Mouse (Mus musculus) CH12.LX (cell line): ENCODE data around the gene Zfp748. TPM values are rescaled to one million over a fixed set of nuclear protein-coding genes. Genes with fewer than 3 reads are reported as not detected.

Source experiments
- DNase-seq: peaks from one replicate; pipeline ENCODE4 v3.0.0-alpha.2; 2013; ENCODE audit errors: extremely low read depth
- H3K27ac ChIP-seq: 2 replicates; pipeline ENCODE4 v1.5.1; 2012; ENCODE audit warnings: low read depth, mild to moderate bottlenecking, control low read depth, moderate library complexity; ENCODE audit not compliant: insufficient read depth
- H3K27me3 ChIP-seq: replicated peaks from 2 replicates; pipeline ENCODE3; 2012; ENCODE audit warnings: inconsistent platforms
- H3K36me3 ChIP-seq, 2 experiments: replicated peaks in 1 of 2; 2 replicates each; pipeline versions ENCODE3 to v1.6.1; 2012; ENCODE audit warnings: inconsistent platforms in 1 of 2, low read length in 1 of 2, mild to moderate bottlenecking in 1 of 2, mixed read lengths in 1 of 2, moderate library complexity in 1 of 2; ENCODE audit not compliant: control insufficient read depth in 1 of 2, insufficient read depth in 1 of 2
- H3K4me1 ChIP-seq, 2 experiments: 2 replicates each; pipeline ENCODE4 v1.6.1; 2012; ENCODE audit warnings: inconsistent platforms in 1 of 2, moderate library complexity in 1 of 2; ENCODE audit not compliant: insufficient read depth in 2 of 2, control insufficient read depth in 1 of 2
- H3K4me2 ChIP-seq: 2 replicates; pipeline ENCODE4 v1.6.1; 2012; ENCODE audit warnings: low read depth, mild to moderate bottlenecking, control low read depth; ENCODE audit not compliant: poor library complexity, insufficient read depth, severe bottlenecking
- H3K4me3 ChIP-seq, 3 experiments: fragments of 150-350 bp in 1 of 3; sonication (generic) in 1 of 3; replicated peaks in 1 of 3; 2 replicates each; pipeline versions ENCODE3 to v1.5.1; 2011 to 2012; ENCODE audit warnings: low read depth in 2 of 3, low read length in 2 of 3, mild to moderate bottlenecking in 2 of 3, moderate library complexity in 2 of 3, control low read depth in 1 of 3, improper control_type of control experiment in 1 of 3, inconsistent platforms in 1 of 3, mixed read lengths in 1 of 3; ENCODE audit not compliant: poor library complexity in 1 of 3
- H3K79me2 ChIP-seq: replicated peaks from 2 replicates; pipeline ENCODE4 v1.6.1; 2012; ENCODE audit warnings: mild to moderate bottlenecking, moderate library complexity; ENCODE audit not compliant: control insufficient read depth, poor library complexity, insufficient read depth, severe bottlenecking; ENCODE audit errors: extremely low read depth
- H3K9ac ChIP-seq: 2 replicates; pipeline ENCODE4 v1.6.1; 2012; ENCODE audit warnings: low read depth, mild to moderate bottlenecking, control low read depth, moderate library complexity; ENCODE audit not compliant: insufficient read depth
- H3K9me3 ChIP-seq: replicated peaks from 2 replicates; pipeline ENCODE3; 2012; ENCODE audit warnings: low read length, inconsistent platforms, mixed read lengths
- BHLHE40 ChIP-seq: IDR thresholded peaks from 2 replicates; pipeline ENCODE4 v1.6.1; 2011; ENCODE audit warnings: mild to moderate bottlenecking, low read depth, low read length, improper control_type of control experiment
- CTCF ChIP-seq, 2 experiments: IDR thresholded peaks in 1 of 2; conservative IDR thresholded peaks in 1 of 2; 2 replicates each; pipeline ENCODE4 v1.5.1; 2011 to 2012; ENCODE audit warnings: low read depth in 2 of 2, low read length in 2 of 2, improper control_type of control experiment in 1 of 2, inconsistent platforms in 1 of 2, mild to moderate bottlenecking in 1 of 2, moderate library complexity in 1 of 2
- ELF1 ChIP-seq: IDR thresholded peaks from 2 replicates; pipeline ENCODE4 v1.6.1; 2014; ENCODE audit warnings: low read depth, mild to moderate bottlenecking, inconsistent platforms, low read length, improper control_type of control experiment
- EP300 ChIP-seq: IDR thresholded peaks from 2 replicates; pipeline ENCODE4 v1.6.1; 2011; ENCODE audit warnings: low read length, improper control_type of control experiment
- ETS1 ChIP-seq: conservative IDR thresholded peaks from 2 replicates; pipeline ENCODE4 v1.6.1; 2012; ENCODE audit warnings: low read depth, mild to moderate bottlenecking, inconsistent platforms, low read length, improper control_type of control experiment, moderate library complexity
- GABPA ChIP-seq: IDR thresholded peaks from 2 replicates; pipeline ENCODE4 v1.6.1; 2012; ENCODE audit warnings: low read depth, low read length, improper control_type of control experiment, inconsistent platforms; ENCODE audit not compliant: insufficient replicate concordance
- HCFC1 ChIP-seq: IDR thresholded peaks from 2 replicates; pipeline ENCODE4 v1.6.1; 2012; ENCODE audit warnings: low read depth, mild to moderate bottlenecking, inconsistent platforms, low read length, improper control_type of control experiment
- IRF4 ChIP-seq: IDR thresholded peaks from 2 replicates; pipeline ENCODE4 v1.6.1; 2014; ENCODE audit warnings: low read depth, mild to moderate bottlenecking, inconsistent platforms, low read length, improper control_type of control experiment
- JUND ChIP-seq: conservative IDR thresholded peaks from 2 replicates; pipeline ENCODE4 v1.6.1; 2011; ENCODE audit warnings: low read depth, low read length, improper control_type of control experiment
- KAT2A ChIP-seq: IDR thresholded peaks from 2 replicates; pipeline ENCODE4 v1.6.1; 2012; ENCODE audit warnings: low read length, improper control_type of control experiment, inconsistent platforms; ENCODE audit not compliant: insufficient replicate concordance
- MAX ChIP-seq: IDR thresholded peaks from 2 replicates; pipeline ENCODE4 v1.6.1; 2011; ENCODE audit warnings: low read length, improper control_type of control experiment
- MAZ ChIP-seq: IDR thresholded peaks from 2 replicates; pipeline ENCODE4 v1.6.1; 2012; ENCODE audit warnings: low read depth, mild to moderate bottlenecking, inconsistent platforms, low read length, improper control_type of control experiment, moderate library complexity
- MXI1 ChIP-seq: IDR thresholded peaks from 2 replicates; pipeline ENCODE4 v1.6.1; 2011; ENCODE audit warnings: mild to moderate bottlenecking, low read depth, low read length, improper control_type of control experiment
- MYC ChIP-seq: IDR thresholded peaks from 2 replicates; pipeline ENCODE4 v1.6.1; 2011; ENCODE audit warnings: low read depth, mild to moderate bottlenecking, improper control_type of control experiment, low read length
- PAX5 ChIP-seq: IDR thresholded peaks from 2 replicates; pipeline ENCODE4 v1.6.1; 2012; ENCODE audit warnings: low read length, inconsistent platforms, mixed read lengths
- POLR2A ChIP-seq: IDR thresholded peaks from 2 replicates; pipeline ENCODE4 v1.6.1; 2011; ENCODE audit warnings: low read depth, mild to moderate bottlenecking, improper control_type of control experiment, low read length
- RAD21 ChIP-seq: IDR thresholded peaks from 2 replicates; pipeline ENCODE4 v1.6.1; 2011; ENCODE audit warnings: low read depth, mild to moderate bottlenecking, low read length, improper control_type of control experiment, moderate library complexity
- SIN3A ChIP-seq: IDR thresholded peaks from 2 replicates; pipeline ENCODE4 v1.6.1; 2012; ENCODE audit warnings: low read length, improper control_type of control experiment, inconsistent platforms
- ZC3H11A ChIP-seq: IDR thresholded peaks from 2 replicates; pipeline ENCODE4 v1.6.1; 2012; ENCODE audit warnings: low read depth, mild to moderate bottlenecking, inconsistent platforms, low read length, improper control_type of control experiment
- dilution Hi-C: fragments of 300-500 bp; cut with MboI; formaldehyde crosslinking; loops from 2 replicates; pipeline ENCODE4 v1.14.3; 2020; ENCODE audit warnings: low sequenced_read_pairs; ENCODE audit not compliant: extremely low pct_unique_long_range_greater_than_20kb, extremely low pct_ligation_motif_present
- in situ Hi-C: fragments of 300-500 bp; cut with MboI; formaldehyde crosslinking; loops from 3 replicates; pipeline ENCODE4 v1.14.3; 2019; ENCODE audit warnings: low sequenced_read_pairs, low pct_ligation_motif_present, low pct_unique_long_range_greater_than_20kb, mixed read lengths
- polyA plus RNA-seq: library from polyadenylated mRNA; unstranded; fragments of >175 nt; gene quantifications from 2 replicates; pipeline ENCODE4 v1.2.1, GENCODE M21; 2012; ENCODE audit warnings: low read depth; ENCODE audit not compliant: insufficient read length
- total RNA-seq, 2 experiments: library from RNA; depleted of rRNA; stranded (reverse); fragments of 300-350 nt in 1 of 2; fragments of >200 nt in 1 of 2; gene quantifications; 2 replicates each; pipeline ENCODE4 v1.2.3; 2012 to 2014

The Zfp748 gene
- 9.1 and 11.5 TPM in 2 replicates for total RNA-seq (2012; rRNA removed)
- 14.8 and 16.3 TPM in 2 replicates for total RNA-seq (2014; rRNA removed)
- 6.6 and 8.1 TPM in 2 replicates for polyA plus RNA-seq

DNA sequence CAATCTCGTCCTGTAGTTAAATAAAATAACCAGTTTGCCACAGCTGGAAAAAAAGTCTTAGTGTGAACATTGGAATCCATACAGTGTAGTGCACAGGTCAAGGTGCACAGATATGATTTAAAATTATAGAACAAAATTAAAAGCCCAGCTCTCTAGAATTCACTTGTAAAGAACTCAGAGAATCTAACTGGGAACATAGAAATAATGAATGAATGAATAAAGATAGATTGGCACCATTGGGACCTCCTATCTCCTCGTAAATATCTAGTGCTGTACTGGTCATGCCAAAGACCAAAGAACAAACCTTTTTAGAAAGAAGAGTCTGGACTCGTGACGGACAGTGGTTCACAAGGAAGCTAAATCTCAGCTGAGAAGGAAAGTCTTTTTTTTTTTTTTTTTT lies at the start of gene Zfp748:
Gene Zfp748 (minus strand): TSS at position 101 of the 400 bp plus-strand sequence.
- no peak for DNase-seq
- Histone ChIP-seq H3K79me2 (peaks cover 32% of the 10 kb centered on the region), H3K4me3 (peak within 1 kb of the TSS; percentile 71 to 86 (median 85)), H3K27ac (peak within 1 kb of the TSS; percentile 68), H3K4me1 (peaks cover 2 to 30% of the 10 kb centered on the region in 2 experiments; a peak in 3 of 4 replicates), H3K36me3 (no peaks in the 10 kb centered on the region), H3K27me3 (no peaks in the 10 kb centered on the region), H3K9ac (peak within 1 kb of the TSS; percentile 66), H3K4me2 (peak within 1 kb of the TSS; percentile 85), H3K9me3 (no peaks in the 10 kb centered on the region)
- dilution Hi-C loops (no loop called here), in situ Hi-C loops (no loop called here)
- TF ChIP-seq IRF4 (no peak), MAZ (no peak), MYC (no peak)

DNA sequence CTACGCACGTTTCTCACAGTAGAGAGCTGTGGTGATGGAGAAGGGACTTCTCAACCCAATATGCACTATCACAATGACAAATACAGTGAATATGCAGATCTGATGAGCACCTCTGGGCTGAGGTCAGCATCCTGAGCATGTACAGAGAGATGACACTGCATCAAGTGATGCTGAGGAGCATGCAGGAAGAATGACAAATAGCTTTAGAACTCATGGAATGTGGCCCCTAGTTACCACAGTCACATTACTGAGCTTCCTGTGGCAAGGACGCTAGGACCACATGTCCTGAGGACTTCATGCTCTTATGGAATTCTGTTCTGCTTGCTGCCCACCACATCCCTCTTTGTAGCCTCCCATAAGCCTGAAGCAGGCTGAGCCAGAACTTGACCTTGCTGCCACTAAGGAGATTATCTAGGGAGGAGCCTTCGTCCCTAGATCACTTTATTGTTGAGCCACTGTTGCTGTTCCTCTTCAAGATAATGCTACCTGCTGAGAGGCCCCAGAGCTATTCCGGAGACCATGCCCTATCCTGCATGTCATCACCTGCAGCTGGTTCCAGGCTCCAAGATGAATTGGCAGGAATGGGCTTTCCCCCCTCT lies 19.1 kb upstream of the Zfp748 start:
- DNase-seq: no peak
- Histone ChIP-seq H3K9ac (no peak overlapping the region), H3K4me3 (no peak overlapping the region), H3K27ac (no peak overlapping the region), H3K4me2 (no peak overlapping the region), H3K27me3 (no peaks in the 10 kb centered on the region), H3K79me2 (no peaks in the 10 kb centered on the region), H3K4me1 (no peaks in the 10 kb centered on the region), H3K9me3 (no peaks in the 10 kb centered on the region), H3K36me3 (no peaks in the 10 kb centered on the region)
- in situ Hi-C loops: no loop called here
- dilution Hi-C loops: no loop called here
- TF ChIP-seq EP300 (no peak), GABPA (no peak), MYC (no peak), KAT2A (no peak), BHLHE40 (no peak), MAX (no peak), SIN3A (no peak), HCFC1 (no peak), CTCF (conservative IDR thresholded peaks at IDR 0.05 in 1 of 2, IDR thresholded peaks at IDR 0.05 in 1 of 2; ENCODE audit: low read depth in 2 of 2, low read length in 2 of 2) (no peak), JUND (no peak), MXI1 (no peak), RAD21 (no peak), ETS1 (no peak), POLR2A (no peak), ZC3H11A (no peak), ELF1 (no peak), PAX5 (no peak)
